Mouse (Mus musculus): ENCODE data around the gene Magix.

GRCm38 (mm10) chrX:7673578-7674281 is 7.3 kb downstream of the Magix start:
- TF ChIP-seq CTCF (IDR thresholded peaks at IDR 0.05; ENCODE audit: low read depth, low read length) (no peak), POLR2A (IDR thresholded peaks at IDR 0.05; ENCODE audit: extremely low read depth, insufficient read depth, low read length) (no peak)
